Mouse (Mus musculus): ENCODE data around the gene Zfand3. TPM values are rescaled to one million over a fixed set of nuclear protein-coding genes. Genes with fewer than 3 reads are reported as not detected.

The Zfand3 gene
- polyA plus RNA-seq, 1 experiment from 2014 or later: 43.0 TPM

DNA sequence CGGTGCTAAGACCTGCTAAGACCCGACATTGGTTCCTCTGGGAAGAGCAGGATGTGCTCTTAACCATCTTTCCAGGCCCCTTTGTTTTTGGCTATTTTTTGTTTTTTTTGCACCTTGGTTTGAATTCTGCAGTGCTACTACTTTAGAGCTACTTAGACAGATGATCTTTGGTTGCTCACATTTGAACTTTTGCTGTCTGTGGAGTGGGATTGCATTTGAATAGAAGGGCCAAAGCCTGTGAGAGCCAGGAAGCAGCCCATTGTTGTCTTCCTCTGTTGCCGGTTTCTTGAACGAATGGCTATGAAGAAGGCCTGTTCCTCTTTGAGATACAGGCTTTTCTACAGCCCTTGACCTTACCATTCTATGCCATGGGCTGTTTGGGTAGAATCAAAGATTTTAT is 29.5 kb downstream of the Zfand3 start:
- Histone ChIP-seq H3K27ac (no peak overlapping the region), H3K27me3 (replicated peaks) (no peaks in the 10 kb centered on the region), H3K9me3 (no peaks in the 10 kb centered on the region), H3K4me2 (replicated peaks) (no peak overlapping the region), H3K36me3 (no peaks in the 10 kb centered on the region), H3K9ac (no peak overlapping the region), H3K4me3 (replicated peaks) (no peak overlapping the region), H3K4me1 (replicated peaks) (peaks cover 10% of the 10 kb centered on the region)
- ATAC-seq: no peak
- WGBS: 84% methylated on average over 4 of the region's 4 CpGs

- Histone ChIP-seq H3K4me1 (replicated peaks) (0 out of 2 replicates have a peak, but pooled peaks cover 2% of the 10 kb centered on the region), H3K36me3 (no peaks in the 10 kb centered on the region), H3K9ac (no peak overlapping the region), H3K27ac (no peak overlapping the region), H3K9me3 (no peaks in the 10 kb centered on the region), H3K27me3 (replicated peaks) (no peaks in the 10 kb centered on the region), H3K4me3 (replicated peaks) (no peak overlapping the region), H3K4me2 (replicated peaks) (no peak overlapping the region)
- no peak for ATAC-seq
- 44% methylated on average over 4 of the region's 4 CpGs for WGBS
Observed at GRCm38 (mm10) chr17:30035216-30036005, 30.9 kb downstream of the Zfand3 start.

- Histone ChIP-seq H3K9ac (no peak overlapping the region), H3K27ac (no peak overlapping the region), H3K27me3 (replicated peaks) (no peaks in the 10 kb centered on the region), H3K36me3 (no peaks in the 10 kb centered on the region), H3K4me2 (replicated peaks) (no peak overlapping the region), H3K9me3 (no peaks in the 10 kb centered on the region), H3K4me1 (replicated peaks) (0 out of 2 replicates have a peak, but pooled peaks cover 3% of the 10 kb centered on the region), H3K4me3 (replicated peaks) (no peak overlapping the region)
- 88% methylated on average over 7 of the region's 7 CpGs for WGBS
- ATAC-seq: no peak
Observed at GRCm38 (mm10) chr17:30043163-30043822, 38.8 kb downstream of the Zfand3 start.

GRCm38 (mm10) chr17:30045181-30045580 is 40.6 kb downstream of the Zfand3 start:
- no peaks in the 10 kb centered on the region for H3K9me3 ChIP-seq
- no peak overlapping the region for H3K4me3 ChIP-seq (replicated peaks)
- H3K27ac ChIP-seq: no peak overlapping the region
- no peak overlapping the region for H3K4me2 ChIP-seq (replicated peaks)
- 72% methylated on average over 2 of the region's 2 CpGs for WGBS
- H3K27me3 ChIP-seq (replicated peaks): no peaks in the 10 kb centered on the region
- no peak for ATAC-seq
- H3K9ac ChIP-seq: no peak overlapping the region
- H3K4me1 ChIP-seq (replicated peaks): 0 out of 2 replicates have a peak, but pooled peaks cover 8% of the 10 kb centered on the region
- no peaks in the 10 kb centered on the region for H3K36me3 ChIP-seq

GRCm38 (mm10) chr17:30046654-30047053 is 42.1 kb downstream of the Zfand3 start:
- Histone ChIP-seq H3K4me3 (replicated peaks) (no peak overlapping the region), H3K36me3 (no peaks in the 10 kb centered on the region), H3K4me1 (replicated peaks) (0 out of 2 replicates have a peak, but pooled peaks cover 8% of the 10 kb centered on the region), H3K9me3 (no peaks in the 10 kb centered on the region), H3K27me3 (replicated peaks) (no peaks in the 10 kb centered on the region), H3K4me2 (replicated peaks) (no peak overlapping the region), H3K9ac (no peak overlapping the region), H3K27ac (no peak overlapping the region)
- WGBS: 88% methylated on average over 5 of the region's 5 CpGs
- ATAC-seq: no peak

DNA sequence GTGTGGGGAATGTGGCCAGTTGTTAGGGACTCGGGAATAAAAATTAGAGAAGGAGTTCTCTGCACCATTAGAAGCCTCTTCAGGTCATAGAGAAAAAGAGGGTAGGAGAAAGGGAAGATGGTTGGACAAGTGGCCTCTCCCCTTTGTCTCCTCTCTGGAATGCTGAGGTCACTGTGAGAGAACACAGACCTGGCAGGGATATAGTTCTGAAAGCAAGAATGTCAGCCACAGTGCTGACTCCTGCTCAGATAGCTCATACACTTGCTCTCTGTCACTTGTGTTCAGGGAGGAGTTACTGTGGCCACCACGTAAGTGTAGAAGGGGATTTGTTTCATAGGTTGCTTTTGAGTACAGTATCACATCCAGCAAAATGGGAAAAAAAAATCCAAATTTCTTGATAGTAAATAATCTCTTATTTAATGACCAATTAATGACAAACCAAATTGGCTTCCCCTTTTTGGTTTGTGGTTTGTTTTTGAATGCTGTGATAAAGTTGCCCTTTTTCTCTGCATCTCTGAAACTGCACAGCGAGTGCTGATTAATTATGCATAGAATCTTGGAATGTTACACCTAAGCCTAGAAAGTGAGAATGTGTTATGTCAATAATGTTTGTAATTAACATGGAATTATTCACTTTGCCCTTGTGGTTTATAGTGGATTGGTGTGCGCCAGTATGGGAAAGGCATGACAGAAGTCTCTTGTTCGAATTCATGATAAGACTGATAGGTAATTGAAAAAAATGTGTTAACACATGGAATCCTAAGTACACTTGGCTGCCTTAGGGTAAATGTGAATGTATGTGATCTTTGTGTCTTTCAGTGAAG is 47.2 kb downstream of the Zfand3 start:
- H3K27me3 ChIP-seq (replicated peaks): no peaks in the 10 kb centered on the region
- H3K4me2 ChIP-seq (replicated peaks): no peak overlapping the region
- no peak for ATAC-seq
- H3K9ac ChIP-seq: no peak overlapping the region
- WGBS: 87% methylated on average over 5 of the region's 5 CpGs
- H3K36me3 ChIP-seq: no peaks in the 10 kb centered on the region
- H3K4me1 ChIP-seq (replicated peaks): 0 out of 2 replicates have a peak, but pooled peaks cover 8% of the 10 kb centered on the region
- no peaks in the 10 kb centered on the region for H3K9me3 ChIP-seq
- no peak overlapping the region for H3K27ac ChIP-seq
- H3K4me3 ChIP-seq (replicated peaks): no peak overlapping the region

GRCm38 (mm10) chr17:30052347-30052742 is 47.8 kb downstream of the Zfand3 start:
- H3K9ac ChIP-seq: no peak overlapping the region
- H3K4me2 ChIP-seq (replicated peaks): no peak overlapping the region
- ATAC-seq: no peak
- no peaks in the 10 kb centered on the region for H3K27me3 ChIP-seq (replicated peaks)
- no peaks in the 10 kb centered on the region for H3K36me3 ChIP-seq
- no peak overlapping the region for H3K4me3 ChIP-seq (replicated peaks)
- H3K4me1 ChIP-seq (replicated peaks): 0 out of 2 replicates have a peak, but pooled peaks cover 8% of the 10 kb centered on the region
- H3K9me3 ChIP-seq: no peaks in the 10 kb centered on the region
- 90% methylated on average over 5 of the region's 5 CpGs for whole genome bisulfite sequencing
- H3K27ac ChIP-seq: no peak overlapping the region

GRCm38 (mm10) chr17:30053463-30053862 is 48.9 kb downstream of the Zfand3 start:
- Histone ChIP-seq H3K27me3 (replicated peaks) (no peaks in the 10 kb centered on the region), H3K4me2 (replicated peaks) (no peak overlapping the region), H3K9ac (no peak overlapping the region), H3K36me3 (no peaks in the 10 kb centered on the region), H3K9me3 (no peaks in the 10 kb centered on the region), H3K27ac (no peak overlapping the region), H3K4me1 (replicated peaks) (0 out of 2 replicates have a peak, but pooled peaks cover 5% of the 10 kb centered on the region), H3K4me3 (replicated peaks) (no peak overlapping the region)
- no peak for ATAC-seq
- 76% methylated on average over 9 of the region's 9 CpGs for WGBS

DNA sequence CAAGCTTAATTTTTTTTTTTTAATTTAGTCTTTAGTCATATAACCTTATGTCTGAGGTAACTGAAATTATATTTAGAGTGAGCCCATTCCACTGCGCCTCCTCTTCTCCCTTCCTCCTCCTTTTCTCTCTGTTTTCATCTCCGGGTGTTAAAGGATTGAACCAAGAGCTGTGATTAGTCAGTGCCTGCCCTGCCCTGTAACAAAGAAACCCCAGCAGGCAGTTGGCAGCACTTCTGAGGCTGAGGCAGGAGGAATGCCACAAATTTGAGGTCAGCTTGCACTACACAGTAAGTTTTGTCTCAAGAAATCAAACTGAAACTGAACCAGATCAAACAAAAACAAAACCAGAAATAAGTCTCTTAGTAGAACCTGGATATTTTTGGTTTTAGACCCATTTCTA is 49.3 kb downstream of the Zfand3 start:
- Histone ChIP-seq H3K36me3 (no peaks in the 10 kb centered on the region), H3K27ac (no peak overlapping the region), H3K9me3 (no peaks in the 10 kb centered on the region), H3K4me2 (replicated peaks) (no peak overlapping the region), H3K9ac (no peak overlapping the region), H3K4me3 (replicated peaks) (no peak overlapping the region), H3K4me1 (replicated peaks) (0 out of 2 replicates have a peak, but pooled peaks cover 5% of the 10 kb centered on the region), H3K27me3 (replicated peaks) (no peaks in the 10 kb centered on the region)
- WGBS: 93% methylated on average over 2 of the region's 2 CpGs
- ATAC-seq: no peak

DNA sequence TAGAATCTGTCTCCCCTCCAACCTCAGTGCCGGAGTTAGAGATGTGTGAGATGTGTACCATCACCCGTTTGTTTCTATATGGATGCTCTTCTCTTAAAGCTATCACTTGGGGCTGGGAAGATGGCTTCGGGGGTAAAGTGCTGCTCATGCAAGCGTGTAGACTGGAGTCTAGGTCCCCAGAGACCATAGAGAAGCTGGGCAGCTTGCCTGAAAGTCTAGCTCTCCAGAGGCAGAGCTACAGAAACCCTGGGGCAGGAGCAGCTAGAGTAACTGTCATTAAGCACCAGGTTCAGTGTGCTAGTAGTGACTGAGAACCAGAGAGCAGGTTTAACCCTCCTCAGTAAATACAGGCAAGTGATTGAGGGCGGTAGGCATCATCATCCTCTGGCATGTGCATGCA is 51.7 kb downstream of the Zfand3 start:
- WGBS: 84% methylated on average over 5 of the region's 5 CpGs
- H3K27me3 ChIP-seq (replicated peaks): no peaks in the 10 kb centered on the region

DNA sequence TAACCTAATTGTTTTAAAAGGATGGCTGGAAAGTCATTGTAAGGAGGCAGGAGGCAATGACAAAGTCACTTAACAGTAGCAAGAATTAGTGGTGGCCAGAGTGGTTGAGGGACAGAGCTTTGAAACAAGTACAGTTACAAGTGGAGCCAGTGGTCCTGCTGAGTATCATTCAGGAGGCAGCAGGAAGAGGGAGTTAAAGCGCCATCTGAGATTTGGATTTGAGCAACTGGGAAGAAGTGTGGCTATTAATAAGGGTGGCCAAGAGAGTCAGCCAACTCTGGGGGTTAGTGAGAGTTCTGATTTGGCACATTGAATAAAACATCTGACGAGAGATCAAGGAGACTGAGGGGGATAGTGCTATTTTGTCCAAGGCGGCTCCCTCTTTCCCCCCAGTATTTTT is 54.1 kb downstream of the Zfand3 start:
- 80% methylated on average over 3 of the region's 3 CpGs for WGBS
- no peak overlapping the region for H3K4me2 ChIP-seq (replicated peaks)
- H3K36me3 ChIP-seq: no peaks in the 10 kb centered on the region
- ATAC-seq: no peak
- no peak overlapping the region for H3K27ac ChIP-seq
- H3K4me3 ChIP-seq (replicated peaks): no peak overlapping the region
- no peaks in the 10 kb centered on the region for H3K9me3 ChIP-seq
- H3K27me3 ChIP-seq (replicated peaks): no peaks in the 10 kb centered on the region
- H3K9ac ChIP-seq: no peak overlapping the region
- peaks cover 14% of the 10 kb centered on the region for H3K4me1 ChIP-seq (replicated peaks)

More for the DNA sequence above, 51.7 kb downstream of the Zfand3 start:
- H3K4me1 ChIP-seq (replicated peaks): peaks cover 12% of the 10 kb centered on the region
- no peaks in the 10 kb centered on the region for H3K9me3 ChIP-seq
- H3K27ac ChIP-seq: no peak overlapping the region
- no peak overlapping the region for H3K4me2 ChIP-seq (replicated peaks)
- no peak for ATAC-seq
- no peaks in the 10 kb centered on the region for H3K36me3 ChIP-seq
- H3K9ac ChIP-seq: no peak overlapping the region
- no peak overlapping the region for H3K4me3 ChIP-seq (replicated peaks)

DNA sequence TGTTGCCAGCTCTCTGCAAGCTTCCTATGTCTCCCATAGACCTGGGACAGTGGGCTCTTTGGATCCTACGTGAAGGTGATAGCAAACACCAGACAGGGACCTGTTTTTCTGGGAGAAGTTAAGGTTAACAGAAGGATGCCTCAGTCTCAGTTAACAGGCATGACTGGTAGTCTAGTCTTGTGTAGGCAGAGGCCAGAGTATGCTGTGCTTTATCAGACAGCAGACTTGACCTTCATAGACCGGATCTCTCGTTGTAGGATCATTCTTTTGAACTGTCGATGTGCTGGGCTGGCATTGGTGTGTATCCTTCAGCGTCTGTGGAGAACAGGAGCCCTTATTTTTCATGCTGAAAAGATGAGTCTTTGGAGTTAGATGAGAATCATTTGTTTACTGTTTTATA is 54.5 kb downstream of the Zfand3 start:
- H3K9ac ChIP-seq: no peak overlapping the region
- H3K4me2 ChIP-seq (replicated peaks): no peak overlapping the region
- WGBS: 73% methylated on average over 5 of the region's 5 CpGs
- no peaks in the 10 kb centered on the region for H3K9me3 ChIP-seq
- no peaks in the 10 kb centered on the region for H3K36me3 ChIP-seq
- H3K4me1 ChIP-seq (replicated peaks): peaks cover 17% of the 10 kb centered on the region
- no peak overlapping the region for H3K4me3 ChIP-seq (replicated peaks)
- no peak overlapping the region for H3K27ac ChIP-seq
- ATAC-seq: no peak
- H3K27me3 ChIP-seq (replicated peaks): no peaks in the 10 kb centered on the region

Data from intestine, embryonic 15.5 days (tissue).